Mouse (Mus musculus): ENCODE data around the gene 9530077C05Rik. TPM values are rescaled to one million over a fixed set of nuclear protein-coding genes. Genes with fewer than 3 reads are reported as not detected.
"Not testable (repeated sequence)": the region's sequence is repeated elsewhere in the genome, so short reads cannot be mapped to it uniquely, and the experiment has no call there.

9530077C05Rik gene
- polyA plus RNA-seq, 1 experiment from 2014 or later, result 8.3 TPM

DNA sequence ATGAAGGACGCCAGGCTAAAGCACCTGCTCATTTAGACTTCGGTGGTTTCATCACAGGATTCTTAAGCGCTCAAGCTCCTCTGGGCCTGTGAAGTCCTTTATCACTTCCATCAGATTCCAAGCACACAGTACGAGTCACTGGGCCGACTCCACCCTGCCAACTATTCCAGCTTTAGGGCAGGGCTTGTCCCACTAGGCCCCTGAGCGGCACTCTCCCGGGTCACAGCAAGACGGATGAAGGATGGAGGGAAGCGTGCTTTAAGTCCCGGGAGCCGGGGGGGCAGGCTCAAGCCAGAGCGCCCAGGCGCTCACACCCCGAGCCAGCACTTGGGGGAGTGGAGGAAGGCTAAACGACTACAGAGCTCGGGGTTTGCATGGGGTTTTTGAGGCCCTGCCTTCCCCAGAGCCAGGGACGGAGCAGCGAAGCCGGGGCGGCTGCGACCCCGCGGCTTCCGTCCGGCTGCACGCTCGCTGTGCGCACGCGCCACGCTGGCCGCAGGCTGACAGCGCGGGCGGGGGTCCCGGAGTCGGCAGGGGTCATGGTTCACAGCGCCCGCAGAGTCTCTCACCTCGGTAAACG is 22.8 kb upstream of the 9530077C05Rik start:
- Histone ChIP-seq H3K4me2 (ENCODE audit: low read depth) (peak overlapping the region; percentile 50), H3K4me3 (ENCODE audit: low read depth, low read length) (peak overlapping the region; percentile 80), H3K9me3 (ENCODE audit: control insufficient read depth, low read length) (no peaks in the 10 kb centered on the region), H3K27ac (ENCODE audit: low read depth, low read length) (peak overlapping the region; percentile 86), H3K4me1 (ENCODE audit: control insufficient read depth, insufficient read depth, low read length) (peaks cover 3% of the 10 kb centered on the region; the same call in 1 of the 2 replicates), H3K27me3 (ENCODE audit: control insufficient read depth, insufficient read depth, low read length) (no peaks in the 10 kb centered on the region), H3K36me3 (ENCODE audit: control insufficient read depth, insufficient read depth, low read length) (no peaks in the 10 kb centered on the region), H3K9ac (ENCODE audit: low read length) (peak overlapping the region; percentile 65)
- WGBS, result under 1% methylated on average over 41 of the region's 41 CpGs
- DNase-seq (ENCODE audit: low spot score) (peak; percentile 86), ATAC-seq (ENCODE audit: insufficient read depth, low FRiP score, low TSS enrichment) (peak; percentile 83)

DNA sequence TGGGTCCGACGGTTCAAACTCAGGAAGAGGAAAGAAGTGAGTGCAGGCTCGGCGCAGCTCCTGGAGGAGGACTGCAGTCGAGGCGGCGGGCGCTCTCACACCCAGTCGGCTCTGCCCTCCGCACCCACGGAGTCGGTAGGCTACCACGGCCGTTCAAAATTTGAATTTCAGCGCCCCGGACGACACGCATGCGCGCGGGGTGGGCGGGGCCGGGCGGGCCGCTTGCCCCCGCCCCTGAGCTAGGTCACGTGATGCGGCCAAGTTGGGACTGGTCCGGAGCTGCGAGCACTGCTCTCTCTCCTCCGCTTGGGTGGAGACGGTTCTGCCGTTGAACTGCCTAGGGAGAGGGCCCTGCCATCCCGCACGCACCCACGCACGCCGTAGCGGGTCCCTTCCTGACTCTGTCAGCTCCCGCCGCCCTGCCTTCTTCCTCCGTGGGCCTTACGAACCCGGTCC is 22.3 kb upstream of the 9530077C05Rik start, which contains the start of gene Anln:
Anln (minus strand) TSS at position 168 of the 456 bp plus-strand sequence.
- under 1% methylated on average over 43 of the region's 44 CpGs for WGBS
- H3K36me3 ChIP-seq (ENCODE audit: control insufficient read depth, insufficient read depth, low read length), result no peaks in the 10 kb centered on the region

DNA sequence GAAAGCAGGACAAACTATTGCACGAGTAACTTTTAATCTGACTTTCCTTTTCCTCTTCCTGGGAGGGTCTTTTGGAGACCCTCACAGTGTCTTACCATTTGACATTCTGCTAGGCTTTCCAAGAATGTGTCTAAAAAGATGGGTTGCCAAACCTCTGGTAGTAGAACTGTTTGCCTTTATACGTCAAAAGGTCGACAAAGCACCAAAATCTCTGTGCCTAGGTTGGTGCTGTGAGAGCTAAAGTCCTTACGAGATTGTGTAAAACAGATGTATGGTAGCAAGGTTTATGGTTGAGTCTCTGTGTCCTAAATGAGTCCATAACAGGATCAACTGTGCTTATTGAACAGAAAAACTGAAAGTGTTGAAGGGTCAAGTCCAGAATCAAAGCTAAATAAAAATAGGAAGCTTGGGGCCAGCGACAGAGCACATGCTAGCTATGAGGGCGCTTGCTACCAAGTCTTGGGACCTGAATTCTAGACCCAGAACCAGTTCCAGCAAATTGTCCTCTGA is 21.5 kb upstream of the 9530077C05Rik start:
- no peaks in the 10 kb centered on the region for H3K36me3 ChIP-seq (ENCODE audit: control insufficient read depth, insufficient read depth, low read length)
- 0 out of 2 replicates have a peak overlapping the region, but pooled peaks have one; percentile 86 for H3K27ac ChIP-seq (ENCODE audit: low read depth, low read length)
- 72% methylated on average over 6 of the region's 6 CpGs for WGBS
- no peak for DNase-seq (ENCODE audit: low spot score)
- H3K9me3 ChIP-seq (ENCODE audit: control insufficient read depth, low read length), result no peaks in the 10 kb centered on the region
- peak overlapping the region; percentile 65; the same call in 1 of the 2 replicates for H3K9ac ChIP-seq (ENCODE audit: low read length)
- ATAC-seq (ENCODE audit: insufficient read depth, low FRiP score, low TSS enrichment), result no peak
- peak overlapping the region; percentile 80; the same call in 1 of the 2 replicates for H3K4me3 ChIP-seq (ENCODE audit: low read depth, low read length)
- H3K4me2 ChIP-seq (ENCODE audit: low read depth), result peak overlapping the region; percentile 50
- no peaks in the 10 kb centered on the region for H3K27me3 ChIP-seq (ENCODE audit: control insufficient read depth, insufficient read depth, low read length)
- H3K4me1 ChIP-seq (ENCODE audit: control insufficient read depth, insufficient read depth, low read length), result peaks cover 3% of the 10 kb centered on the region; the same call in 1 of the 2 replicates

More for the DNA sequence above, 22.3 kb upstream of the 9530077C05Rik start, which contains the start of gene Anln:
- Histone ChIP-seq H3K9me3 (ENCODE audit: control insufficient read depth, low read length) (no peaks in the 10 kb centered on the region), H3K27ac (ENCODE audit: low read depth, low read length) (peak within 1 kb of the TSS; percentile 86), H3K4me3 (ENCODE audit: low read depth, low read length) (peak within 1 kb of the TSS; percentile 80), H3K27me3 (ENCODE audit: control insufficient read depth, insufficient read depth, low read length) (no peaks in the 10 kb centered on the region), H3K9ac (ENCODE audit: low read length) (peak within 1 kb of the TSS; percentile 65), H3K4me2 (ENCODE audit: low read depth) (peak within 1 kb of the TSS; percentile 50), H3K4me1 (ENCODE audit: control insufficient read depth, insufficient read depth, low read length) (peaks cover 3% of the 10 kb centered on the region; the same call in 1 of the 2 replicates)
- DNase-seq (ENCODE audit: low spot score) (peak; percentile 95), ATAC-seq (ENCODE audit: insufficient read depth, low FRiP score, low TSS enrichment) (peak; percentile 96)

DNA sequence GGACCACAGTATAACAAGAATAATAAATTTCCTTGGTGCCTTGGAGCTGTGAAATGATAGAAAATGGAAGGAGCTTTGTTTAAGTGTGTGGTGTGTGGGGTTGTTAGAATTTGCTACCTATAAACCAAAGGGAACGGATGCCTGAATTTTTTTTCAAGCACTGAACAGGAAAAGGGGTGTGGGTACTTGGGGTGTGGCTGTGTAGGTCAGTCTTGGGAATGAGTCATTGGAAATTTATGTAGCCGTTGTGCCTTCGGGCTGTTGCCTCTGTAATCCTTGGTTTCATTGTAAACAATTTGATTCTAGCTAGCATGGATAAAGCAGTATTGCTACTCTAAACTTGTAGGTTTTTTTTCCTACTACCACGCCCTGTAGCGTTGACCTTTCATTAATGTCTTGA is 20.9 kb upstream of the 9530077C05Rik start:
- WGBS, result 91% methylated on average over 5 of the region's 5 CpGs

DNA sequence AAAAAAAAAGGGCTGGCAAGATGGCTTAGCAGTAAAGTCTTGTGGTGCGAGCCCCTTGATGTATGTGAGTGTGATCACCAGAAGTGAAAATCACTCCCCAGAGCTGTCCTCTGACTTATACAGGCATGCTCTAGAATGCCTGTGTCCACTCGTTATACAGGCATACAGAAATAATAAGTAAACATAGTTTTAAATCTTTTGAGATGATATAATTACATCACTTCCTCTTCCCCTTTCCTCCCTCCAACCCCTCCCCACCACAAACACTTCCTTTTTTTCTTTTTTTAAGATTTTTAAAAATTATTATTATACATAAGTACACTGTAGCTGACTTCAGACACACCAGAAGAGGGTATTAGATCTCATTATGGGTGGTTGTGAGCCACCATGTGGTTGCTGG is 16.6 kb upstream of the 9530077C05Rik start:
- Histone ChIP-seq H3K27me3 (ENCODE audit: control insufficient read depth, insufficient read depth, low read length) (no peaks in the 10 kb centered on the region), H3K9me3 (ENCODE audit: control insufficient read depth, low read length) (no peaks in the 10 kb centered on the region), H3K9ac (ENCODE audit: low read length) (no peak overlapping the region), H3K36me3 (ENCODE audit: control insufficient read depth, insufficient read depth, low read length) (no peaks in the 10 kb centered on the region), H3K27ac (ENCODE audit: low read depth, low read length) (no peak overlapping the region), H3K4me1 (ENCODE audit: control insufficient read depth, insufficient read depth, low read length) (no peaks in the 10 kb centered on the region), H3K4me2 (ENCODE audit: low read depth) (no peak overlapping the region), H3K4me3 (ENCODE audit: low read depth, low read length) (no peak overlapping the region)
- no peak for ATAC-seq (ENCODE audit: insufficient read depth, low FRiP score, low TSS enrichment)
- no peak for DNase-seq (ENCODE audit: low spot score)
- 85% methylated on average over 2 of the region's 2 CpGs for WGBS

More for the DNA sequence above, 20.9 kb upstream of the 9530077C05Rik start:
- no peak for ATAC-seq (ENCODE audit: insufficient read depth, low FRiP score, low TSS enrichment)
- Histone ChIP-seq H3K36me3 (ENCODE audit: control insufficient read depth, insufficient read depth, low read length) (no peaks in the 10 kb centered on the region), H3K9me3 (ENCODE audit: control insufficient read depth, low read length) (no peaks in the 10 kb centered on the region), H3K27ac (ENCODE audit: low read depth, low read length) (no peak overlapping the region), H3K27me3 (ENCODE audit: control insufficient read depth, insufficient read depth, low read length) (no peaks in the 10 kb centered on the region), H3K9ac (ENCODE audit: low read length) (no peak overlapping the region), H3K4me3 (ENCODE audit: low read depth, low read length) (no peak overlapping the region), H3K4me2 (ENCODE audit: low read depth) (no peak overlapping the region), H3K4me1 (ENCODE audit: control insufficient read depth, insufficient read depth, low read length) (peaks cover 3% of the 10 kb centered on the region; the same call in 1 of the 2 replicates)
- no peak for DNase-seq (ENCODE audit: low spot score)

DNA sequence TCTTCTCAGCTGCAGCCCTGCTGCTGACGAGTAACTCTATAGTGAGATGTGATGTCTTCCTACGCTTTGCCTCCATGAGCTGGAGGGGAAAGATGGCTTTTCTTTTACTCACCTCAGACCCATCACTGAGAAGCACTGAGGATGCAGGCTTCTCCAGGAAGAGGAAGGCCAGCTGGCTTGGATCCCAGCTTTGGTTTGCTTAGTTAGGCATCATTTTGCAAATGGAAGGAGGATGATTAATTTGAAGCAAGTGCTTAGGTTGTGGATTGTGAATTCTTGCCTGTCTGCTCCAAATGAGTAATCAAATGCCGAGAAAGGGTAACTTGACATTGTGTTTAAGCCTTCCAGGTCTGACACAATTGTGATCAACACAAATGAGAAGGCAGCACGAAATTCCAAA is 12.3 kb upstream of the 9530077C05Rik start:
- Histone ChIP-seq H3K27me3 (ENCODE audit: control insufficient read depth, insufficient read depth, low read length) (no peaks in the 10 kb centered on the region), H3K36me3 (ENCODE audit: control insufficient read depth, insufficient read depth, low read length) (no peaks in the 10 kb centered on the region), H3K4me1 (ENCODE audit: control insufficient read depth, insufficient read depth, low read length) (no peaks in the 10 kb centered on the region), H3K9me3 (ENCODE audit: control insufficient read depth, low read length) (no peaks in the 10 kb centered on the region), H3K4me3 (ENCODE audit: low read depth, low read length) (no peak overlapping the region), H3K4me2 (ENCODE audit: low read depth) (no peak overlapping the region), H3K27ac (ENCODE audit: low read depth, low read length) (no peak overlapping the region), H3K9ac (ENCODE audit: low read length) (no peak overlapping the region)
- DNase-seq (ENCODE audit: low spot score) (no peak), ATAC-seq (ENCODE audit: insufficient read depth, low FRiP score, low TSS enrichment) (no peak)
- WGBS, result 89% methylated on average over 4 of the region's 4 CpGs

DNA sequence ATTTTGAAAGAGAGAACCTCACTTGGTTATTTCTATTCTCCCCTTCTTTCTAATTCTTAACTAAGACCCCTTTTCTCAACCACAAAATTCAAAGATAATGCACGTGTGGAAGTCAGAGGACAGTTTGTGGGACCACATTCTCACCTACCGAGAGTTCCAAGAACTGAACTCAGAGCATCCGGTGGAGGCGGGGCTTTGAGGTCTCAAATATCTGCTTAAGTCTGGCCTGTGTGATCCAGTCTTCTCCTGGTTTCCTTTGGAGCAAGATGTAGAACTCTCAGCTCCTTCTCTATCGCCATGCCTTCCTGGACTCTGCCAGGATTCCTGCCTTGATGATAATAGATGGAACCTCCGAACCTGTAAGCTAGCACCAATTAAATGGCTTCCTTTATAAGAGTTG is 9.3 kb upstream of the 9530077C05Rik start:
- Histone ChIP-seq H3K27ac (ENCODE audit: low read depth, low read length) (no peak overlapping the region), H3K36me3 (ENCODE audit: control insufficient read depth, insufficient read depth, low read length) (no peaks in the 10 kb centered on the region), H3K4me1 (ENCODE audit: control insufficient read depth, insufficient read depth, low read length) (no peaks in the 10 kb centered on the region), H3K4me2 (ENCODE audit: low read depth) (no peak overlapping the region), H3K4me3 (ENCODE audit: low read depth, low read length) (no peak overlapping the region), H3K9ac (ENCODE audit: low read length) (no peak overlapping the region), H3K27me3 (ENCODE audit: control insufficient read depth, insufficient read depth, low read length) (no peaks in the 10 kb centered on the region), H3K9me3 (ENCODE audit: control insufficient read depth, low read length) (no peaks in the 10 kb centered on the region)
- WGBS, result 86% methylated on average over 6 of the region's 6 CpGs
- ATAC-seq (ENCODE audit: insufficient read depth, low FRiP score, low TSS enrichment) (no peak), DNase-seq (ENCODE audit: low spot score) (no peak)

DNA sequence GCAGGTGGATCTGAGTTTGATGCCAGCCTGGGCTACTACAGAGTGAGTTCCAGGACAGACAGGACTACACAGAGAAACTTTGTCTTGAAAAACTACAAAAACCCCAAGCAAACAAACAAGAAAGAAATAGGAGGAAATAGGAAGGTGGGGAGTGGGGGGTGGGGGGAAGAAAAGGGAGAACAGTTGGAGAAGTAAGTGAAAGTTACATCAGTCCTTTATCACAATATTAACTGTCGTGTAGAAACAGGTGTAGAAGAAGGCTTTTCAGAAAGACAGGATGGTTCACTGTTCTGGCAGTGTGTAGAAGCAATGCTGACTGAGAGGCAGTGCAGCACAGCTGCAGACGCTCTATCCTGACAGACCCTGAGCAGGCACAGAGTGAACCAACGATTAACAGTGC is 8.3 kb upstream of the 9530077C05Rik start:
- 89% methylated on average over 3 of the region's 3 CpGs for WGBS
- no peak overlapping the region for H3K4me2 ChIP-seq (ENCODE audit: low read depth)
- no peaks in the 10 kb centered on the region for H3K9me3 ChIP-seq (ENCODE audit: control insufficient read depth, low read length)
- no peak overlapping the region for H3K4me3 ChIP-seq (ENCODE audit: low read depth, low read length)
- no peak overlapping the region for H3K9ac ChIP-seq (ENCODE audit: low read length)
- H3K36me3 ChIP-seq (ENCODE audit: control insufficient read depth, insufficient read depth, low read length), result no peaks in the 10 kb centered on the region
- no peak overlapping the region for H3K27ac ChIP-seq (ENCODE audit: low read depth, low read length)
- no peak for DNase-seq (ENCODE audit: low spot score)
- no peaks in the 10 kb centered on the region for H3K4me1 ChIP-seq (ENCODE audit: control insufficient read depth, insufficient read depth, low read length)
- no peaks in the 10 kb centered on the region for H3K27me3 ChIP-seq (ENCODE audit: control insufficient read depth, insufficient read depth, low read length)
- no peak for ATAC-seq (ENCODE audit: insufficient read depth, low FRiP score, low TSS enrichment)

DNA sequence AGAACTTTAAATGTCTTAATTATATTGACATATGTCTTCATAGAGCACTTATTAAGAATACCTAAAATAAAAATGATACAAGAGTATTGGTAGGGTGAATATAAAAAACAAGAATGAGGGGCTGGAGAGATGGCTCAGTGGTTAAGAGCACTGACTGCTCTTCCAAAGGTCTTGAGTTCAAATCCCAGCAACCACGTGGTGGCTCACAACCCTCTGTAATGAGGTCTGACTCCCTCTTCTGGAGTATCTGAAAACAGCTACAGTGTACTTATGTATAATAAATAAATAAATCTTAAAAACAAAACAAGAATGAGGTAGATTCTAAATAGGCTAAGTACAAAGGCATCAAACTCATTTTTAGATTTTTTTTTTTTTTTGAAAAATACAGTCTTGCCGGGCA is 7.8 kb upstream of the 9530077C05Rik start:
- WGBS, result 68% methylated on average over 2 of the region's 2 CpGs
- not testable (repeated sequence) for H3K4me2 ChIP-seq (ENCODE audit: low read depth); H3K4me1 ChIP-seq (ENCODE audit: control insufficient read depth, insufficient read depth, low read length); DNase-seq (ENCODE audit: low spot score); H3K4me3 ChIP-seq (ENCODE audit: low read depth, low read length); ATAC-seq (ENCODE audit: insufficient read depth, low FRiP score, low TSS enrichment); H3K36me3 ChIP-seq (ENCODE audit: control insufficient read depth, insufficient read depth, low read length); H3K9me3 ChIP-seq (ENCODE audit: control insufficient read depth, low read length); H3K27ac ChIP-seq (ENCODE audit: low read depth, low read length); H3K9ac ChIP-seq (ENCODE audit: low read length); H3K27me3 ChIP-seq (ENCODE audit: control insufficient read depth, insufficient read depth, low read length)

Data from neural tube, embryonic 11.5 days (tissue).